Mouse (Mus musculus): ENCODE results near the gene Dcp1a.

GRCm38 (mm10) chr14:30562343-30562742, 83.0 kb downstream of the Dcp1a start:
- no peak for TF ChIP-seq CTCF (IDR thresholded peaks at IDR 0.05; ENCODE audit: low read depth)
- no peak for TF ChIP-seq EP300 (IDR thresholded peaks at IDR 0.05; ENCODE audit: low read depth)

Data from liver, postnatal 0 days (tissue).